Mouse (Mus musculus) erythroblast, embryonic 14.5 days (primary cell): ENCODE data around the gene Akap2.

Experiments
- GATA1 ChIP-seq: IDR thresholded peaks from 2 replicates; pipeline ENCODE4 v1.6.1; 2012; ENCODE audit warnings: low read length, inconsistent platforms, mixed read lengths
- TAL1 ChIP-seq: IDR thresholded peaks from 3 replicates; pipeline ENCODE4 v1.6.1; 2012; ENCODE audit warnings: low read length, inconsistent platforms, mixed read lengths

DNA sequence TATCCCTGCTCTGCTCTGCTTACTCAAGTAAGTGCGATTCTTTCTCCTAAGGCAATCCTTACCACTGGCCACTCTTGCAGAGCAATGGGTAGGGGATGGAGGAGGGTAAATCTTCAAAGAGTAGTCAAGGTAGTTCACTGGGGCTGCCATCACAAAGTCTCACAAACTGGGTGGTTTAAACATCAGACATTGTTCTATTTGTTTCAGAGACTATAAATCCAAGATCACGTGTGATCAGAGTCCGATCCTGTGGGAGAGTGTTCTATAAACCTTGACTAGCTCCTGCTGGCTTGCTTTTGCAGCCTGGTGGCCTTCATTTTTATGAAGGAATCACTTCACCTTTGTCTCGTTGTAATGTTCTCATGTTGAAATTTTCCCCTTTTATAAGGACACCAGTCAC, 199.3 kb downstream of the Akap2 start:
- TF ChIP-seq GATA1 (no peak), TAL1 (no peak)
